Mouse (Mus musculus) forebrain, embryonic 10.5 days (tissue): Measurements from ENCODE around the gene Rps23. TPM values are rescaled to one million over a fixed set of nuclear protein-coding genes. Genes with fewer than 3 reads are reported as not detected.
A peak's percentile ranks its signal among the peaks of the same experiment; 100 is the strongest.
"Not testable (repeated sequence)": the region's sequence is repeated elsewhere in the genome, so short reads cannot be mapped to it uniquely, and the experiment has no call there.

ENCODE experiments used
- DNase-seq: peaks from one replicate; pipeline ENCODE4 v3.0.0-alpha.2; 2017; ENCODE audit warnings: low spot score; ENCODE audit errors: extremely low spot score
- H3K27ac ChIP-seq: fragments of 300-500 bp; sonication (generic); 2 replicates; pipeline ENCODE4 v1.5.1; 2016; ENCODE audit warnings: mild to moderate bottlenecking
- H3K27me3 ChIP-seq: fragments of 300-500 bp; sonication (generic); 2 replicates; pipeline ENCODE4 v1.6.1; 2016; ENCODE audit warnings: mild to moderate bottlenecking; ENCODE audit not compliant: poor library complexity, severe bottlenecking
- H3K36me3 ChIP-seq: fragments of 300-500 bp; sonication (generic); replicated peaks from 2 replicates; pipeline ENCODE4 v1.6.1; 2016; ENCODE audit warnings: mild to moderate bottlenecking, moderate library complexity
- H3K4me1 ChIP-seq: fragments of 300-500 bp; sonication (generic); 2 replicates; pipeline ENCODE4 v1.6.1; 2016
- H3K4me3 ChIP-seq: fragments of 300-500 bp; sonication (generic); 2 replicates; pipeline ENCODE4 v1.5.1; 2016; ENCODE audit warnings: mild to moderate bottlenecking, moderate library complexity
- H3K9me3 ChIP-seq: fragments of 300-500 bp; sonication (generic); 2 replicates; pipeline ENCODE4 v1.6.1; 2016; ENCODE audit warnings: mild to moderate bottlenecking, moderate library complexity
- WGBS: fragments of 180-500 bp; shearing (Covaris S2); methylation state at CpG from one replicate; pipeline ENCODE4 v1.1.7; 2016; 5-methylcytosine and 5-hydroxymethylcytosine counted together
- polyA plus RNA-seq: library from polyadenylated mRNA; unstranded; fragments of >200 nt; fragmentation: Nextera tagmentation; extraction: Ambion mirVana; gene quantifications from 2 replicates; pipeline ENCODE4 v1.2.1, GENCODE M21; 2016

The Rps23 gene
- polyA plus RNA-seq, 1 experiment from 2014 or later, result 212 TPM

DNA sequence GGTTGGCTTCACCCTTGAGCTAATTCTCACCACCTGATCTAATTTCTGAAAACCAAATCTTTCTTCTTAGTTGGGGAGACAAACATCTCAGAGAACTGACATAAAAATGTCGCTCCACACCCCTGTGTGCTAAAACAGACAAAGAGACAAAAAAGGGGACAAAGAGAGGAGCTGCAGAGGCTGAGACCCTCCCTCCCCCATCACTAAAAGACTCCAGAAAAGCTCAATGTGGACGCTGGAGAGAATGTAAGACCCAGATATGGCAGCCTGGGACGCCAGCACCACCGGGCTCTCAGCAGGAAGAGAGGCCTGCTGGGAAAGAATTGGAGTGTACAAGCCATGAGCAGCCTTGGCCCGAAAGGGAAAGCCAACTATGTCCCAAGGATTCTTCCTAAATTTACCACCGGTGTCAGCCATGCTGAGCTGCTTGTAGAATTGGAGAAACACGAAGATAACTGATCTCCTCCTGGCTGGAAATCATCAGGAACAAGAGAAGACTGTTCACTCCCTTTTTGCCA lies 9.0 kb upstream of the Rps23 start:
- Histone ChIP-seq H3K4me3 (no peak overlapping the region), H3K27ac (peak overlapping the region; percentile 80), H3K9me3 (no peaks in the 10 kb centered on the region), H3K36me3 (no peaks in the 10 kb centered on the region), H3K27me3 (no peaks in the 10 kb centered on the region), H3K4me1 (peaks cover 20% of the 10 kb centered on the region)
- DNase-seq, result no peak
- WGBS, result 56% methylated on average over 7 of the region's 7 CpGs

DNA sequence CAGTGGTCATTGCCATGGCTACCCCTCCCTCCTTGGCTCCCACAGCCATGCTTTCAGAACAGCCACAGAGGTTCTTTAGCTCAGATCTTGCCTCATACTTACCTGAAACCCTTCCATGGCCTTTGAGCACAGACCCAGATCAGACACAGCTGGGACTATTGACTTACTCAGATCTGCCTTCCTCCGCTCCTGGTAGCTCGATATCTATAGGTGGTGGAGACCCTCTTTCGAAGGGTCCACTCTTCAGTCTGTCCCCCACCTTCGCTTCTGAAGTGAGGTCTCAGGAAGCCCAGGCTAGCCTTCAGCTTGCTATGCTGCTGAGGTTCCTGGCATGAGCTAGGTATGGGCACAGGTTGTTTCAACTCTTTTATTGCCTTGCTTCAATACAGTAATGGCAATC lies 8.0 kb upstream of the Rps23 start:
- Histone ChIP-seq H3K4me3 (no peak overlapping the region), H3K27me3 (no peaks in the 10 kb centered on the region), H3K4me1 (peaks cover 20% of the 10 kb centered on the region), H3K36me3 (no peaks in the 10 kb centered on the region), H3K9me3 (no peaks in the 10 kb centered on the region), H3K27ac (no peak overlapping the region)
- WGBS, result 94% methylated on average over 4 of the region's 4 CpGs
- no peak for DNase-seq

DNA sequence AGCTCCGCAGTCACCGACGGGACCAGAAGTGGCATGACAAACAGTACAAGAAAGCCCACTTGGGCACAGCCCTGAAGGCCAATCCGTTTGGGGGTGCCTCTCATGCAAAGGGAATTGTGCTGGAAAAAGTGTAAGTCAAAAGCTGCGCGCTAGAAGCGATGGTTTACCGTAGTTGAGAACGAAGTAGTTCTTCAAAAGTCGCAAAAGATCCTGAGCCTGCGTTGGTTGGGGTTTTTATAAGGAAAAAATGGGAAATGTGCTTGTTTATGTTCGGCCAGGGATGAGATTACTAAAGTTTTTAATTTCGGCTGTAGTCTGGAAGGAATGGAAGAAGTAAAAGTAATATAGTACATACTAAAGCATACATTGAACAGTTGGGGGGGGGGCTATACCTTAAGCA lies 859 bp downstream of the Rps23 start:
- not testable (repeated sequence) for DNase-seq, H3K4me1 ChIP-seq, H3K27me3 ChIP-seq, H3K9me3 ChIP-seq
- Histone ChIP-seq H3K36me3 (peaks cover 44% of the 10 kb centered on the region), H3K27ac (peak overlapping the region; percentile 98), H3K4me3 (peak overlapping the region; percentile 91)
- WGBS, result under 1% methylated on average over 13 of the region's 13 CpGs

DNA sequence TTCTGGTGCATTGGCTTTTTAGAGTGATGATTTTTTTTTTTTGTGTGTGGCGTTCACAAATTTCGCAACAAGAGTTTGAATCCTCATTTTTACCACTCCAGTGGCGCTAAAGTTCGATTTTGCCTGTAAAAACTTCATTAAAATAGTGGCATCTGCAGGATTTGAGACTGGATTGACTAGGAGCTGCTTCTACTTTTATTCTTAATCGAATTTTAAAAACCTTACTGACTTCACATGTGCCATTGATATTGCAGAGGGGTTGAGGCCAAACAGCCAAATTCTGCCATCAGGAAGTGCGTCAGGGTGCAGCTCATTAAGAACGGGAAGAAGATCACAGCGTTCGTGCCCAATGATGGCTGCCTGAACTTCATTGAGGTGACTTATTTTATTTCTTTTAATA lies 1.3 kb downstream of the Rps23 start:
- Histone ChIP-seq H3K27ac (peak overlapping the region; percentile 98), H3K27me3 (no peaks in the 10 kb centered on the region), H3K9me3 (no peaks in the 10 kb centered on the region), H3K4me3 (peak overlapping the region; percentile 91), H3K36me3 (peaks cover 48% of the 10 kb centered on the region), H3K4me1 (peaks cover 7% of the 10 kb centered on the region; the same call in 1 of the 2 replicates)
- DNase-seq, result no peak
- 53% methylated on average over 9 of the region's 9 CpGs for WGBS

DNA sequence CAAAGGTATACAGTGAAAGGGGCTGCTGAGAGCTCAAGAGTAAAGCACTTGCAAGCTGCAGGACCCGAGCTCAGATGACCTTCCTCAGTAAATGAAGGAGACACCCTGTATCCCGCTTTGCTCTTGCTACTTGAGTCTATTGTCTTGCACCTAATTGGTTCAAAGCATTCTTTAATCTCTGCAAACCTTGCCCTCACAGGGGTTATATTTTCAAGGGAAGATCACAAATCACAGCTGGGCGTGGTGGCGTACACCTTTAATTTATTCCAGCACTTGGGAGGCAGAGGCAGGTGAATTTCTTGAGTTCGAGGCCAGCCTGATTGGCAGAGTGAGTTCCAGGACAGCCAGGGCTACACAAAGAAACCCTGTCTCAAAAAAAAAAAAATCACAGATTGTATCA lies 2.4 kb downstream of the Rps23 start:
- H3K27me3 ChIP-seq, result no peaks in the 10 kb centered on the region
- WGBS, result 90% methylated on average over 5 of the region's 5 CpGs
- no peak for DNase-seq
- no peak overlapping the region for H3K4me3 ChIP-seq
- peaks cover 52% of the 10 kb centered on the region for H3K36me3 ChIP-seq
- H3K4me1 ChIP-seq, result peaks cover 7% of the 10 kb centered on the region; the same call in 1 of the 2 replicates
- H3K9me3 ChIP-seq, result no peaks in the 10 kb centered on the region
- no peak overlapping the region for H3K27ac ChIP-seq

DNA sequence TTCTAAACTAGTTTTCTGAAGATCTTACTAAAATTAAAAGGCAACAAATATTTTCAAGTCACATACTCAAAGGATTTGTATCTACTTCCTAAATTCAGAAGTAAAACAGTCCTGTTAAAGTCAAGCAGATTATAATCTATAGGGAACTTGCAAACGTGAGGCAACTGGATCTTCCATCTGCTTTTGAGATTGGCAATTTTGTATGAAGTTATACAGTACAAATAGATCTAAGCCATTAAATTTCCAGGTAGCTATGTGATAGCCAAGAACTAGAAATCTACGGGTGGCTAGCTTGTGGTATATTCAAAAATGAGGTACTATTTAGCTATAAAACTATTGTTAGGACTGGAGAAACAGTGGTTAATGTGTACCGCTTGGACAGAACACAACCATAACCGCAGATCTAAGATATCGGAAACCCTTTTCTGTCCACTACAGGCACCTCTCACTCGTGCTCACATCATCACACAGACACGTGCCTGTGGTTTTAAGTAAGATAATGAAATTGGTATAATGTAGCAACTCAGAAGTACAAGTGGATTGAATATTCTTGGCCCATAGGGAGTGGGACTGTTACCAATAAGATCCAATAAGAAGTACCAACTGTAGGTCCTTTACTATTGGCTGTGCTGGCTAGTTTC lies 3.5 kb downstream of the Rps23 start:
- no peak overlapping the region for H3K4me3 ChIP-seq
- H3K27ac ChIP-seq, result no peak overlapping the region
- WGBS, result 84% methylated on average over 7 of the region's 7 CpGs
- H3K9me3 ChIP-seq, result no peaks in the 10 kb centered on the region
- no peak for DNase-seq
- H3K4me1 ChIP-seq, result peaks cover 7% of the 10 kb centered on the region; the same call in 1 of the 2 replicates
- no peaks in the 10 kb centered on the region for H3K27me3 ChIP-seq
- H3K36me3 ChIP-seq, result peaks cover 52% of the 10 kb centered on the region

DNA sequence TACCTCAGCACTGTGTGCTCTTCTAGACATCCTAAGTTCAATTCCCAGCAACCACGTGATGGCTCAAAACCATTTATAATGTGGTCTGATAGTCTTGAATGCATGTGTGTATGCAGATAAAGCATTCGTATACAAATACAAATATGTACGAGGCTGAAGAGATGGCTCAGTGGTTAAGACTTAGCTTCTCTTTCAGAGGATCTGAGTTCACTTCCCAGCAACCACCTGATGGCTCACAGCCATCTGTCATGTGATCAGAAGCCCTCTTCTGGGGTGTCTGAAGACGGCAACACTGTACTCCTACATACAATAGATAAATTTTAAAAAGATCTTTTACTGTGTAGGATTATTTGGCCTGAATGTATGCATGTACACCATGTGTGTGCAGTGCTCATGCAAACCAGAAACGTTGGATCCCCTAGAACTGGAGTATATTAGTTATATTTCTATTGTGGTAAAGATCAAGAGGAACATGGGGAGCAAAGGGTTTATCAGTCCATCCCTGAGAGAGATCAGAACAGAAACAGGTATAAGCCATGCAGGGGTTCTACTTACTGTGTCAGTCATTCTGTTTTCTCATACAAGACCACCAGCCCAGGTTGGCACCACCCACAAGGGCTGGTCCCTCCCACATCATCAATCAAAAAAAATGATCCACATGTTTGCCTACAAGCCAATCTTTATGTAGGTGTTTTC lies 4.3 kb downstream of the Rps23 start:
- peaks cover 52% of the 10 kb centered on the region for H3K36me3 ChIP-seq
- no peak for DNase-seq
- H3K27ac ChIP-seq, result no peak overlapping the region
- no peaks in the 10 kb centered on the region for H3K9me3 ChIP-seq
- 82% methylated on average over 5 of the region's 5 CpGs for WGBS
- H3K4me1 ChIP-seq, result peaks cover 7% of the 10 kb centered on the region; the same call in 1 of the 2 replicates
- H3K4me3 ChIP-seq, result no peak overlapping the region
- no peaks in the 10 kb centered on the region for H3K27me3 ChIP-seq

DNA sequence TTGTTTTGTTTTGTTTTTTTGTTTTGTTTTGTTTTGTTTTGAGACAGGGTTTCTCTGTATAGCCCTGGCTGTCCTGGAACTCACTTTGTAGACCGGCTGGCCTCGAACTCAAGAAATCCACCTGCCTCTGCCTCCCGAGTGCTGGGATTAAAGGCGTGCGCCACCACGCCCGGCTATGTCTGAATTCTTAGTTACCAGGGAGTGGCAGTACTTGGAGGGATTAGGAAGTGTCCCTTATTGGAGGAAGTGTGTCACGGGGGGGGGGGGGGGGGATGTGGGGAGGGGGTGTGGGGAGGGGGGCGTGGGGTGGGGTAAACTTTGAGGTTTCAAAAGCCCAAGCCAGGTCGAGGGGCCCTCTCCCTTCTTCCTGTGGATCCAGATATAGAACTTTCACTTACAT lies 5.5 kb downstream of the Rps23 start:
- DNase-seq, H3K4me3 ChIP-seq, H3K9me3 ChIP-seq, H3K27me3 ChIP-seq, H3K27ac ChIP-seq: not testable (repeated sequence)
- WGBS, result 95% methylated on average over 8 of the region's 10 CpGs
- H3K4me1 ChIP-seq, result peaks cover 12% of the 10 kb centered on the region
- peaks cover 52% of the 10 kb centered on the region for H3K36me3 ChIP-seq

DNA sequence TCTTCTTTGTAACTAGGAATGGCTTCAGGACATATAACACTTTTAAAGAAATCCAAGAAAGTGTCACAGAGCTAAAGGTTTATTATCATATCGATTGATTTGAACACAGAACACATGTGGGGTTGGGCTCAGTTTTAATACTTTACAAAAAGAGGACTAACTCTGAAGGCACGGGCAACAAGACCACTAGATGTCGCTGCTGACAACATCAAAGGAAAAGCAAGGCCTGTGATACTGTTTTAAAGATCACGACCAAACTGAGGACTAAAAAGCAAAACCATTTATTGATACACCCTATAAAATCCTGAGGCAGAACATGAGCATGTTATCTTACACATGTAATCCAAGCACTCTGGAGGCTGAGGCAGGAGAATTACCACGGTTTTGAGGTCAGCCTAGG lies 7.1 kb downstream of the Rps23 start:
- Histone ChIP-seq H3K9me3 (no peaks in the 10 kb centered on the region), H3K27ac (no peak overlapping the region), H3K4me1 (peaks cover 9% of the 10 kb centered on the region), H3K4me3 (no peak overlapping the region), H3K27me3 (no peaks in the 10 kb centered on the region), H3K36me3 (peaks cover 45% of the 10 kb centered on the region)
- peak; percentile 50 for DNase-seq
- 28% methylated on average over 5 of the region's 5 CpGs for WGBS

DNA sequence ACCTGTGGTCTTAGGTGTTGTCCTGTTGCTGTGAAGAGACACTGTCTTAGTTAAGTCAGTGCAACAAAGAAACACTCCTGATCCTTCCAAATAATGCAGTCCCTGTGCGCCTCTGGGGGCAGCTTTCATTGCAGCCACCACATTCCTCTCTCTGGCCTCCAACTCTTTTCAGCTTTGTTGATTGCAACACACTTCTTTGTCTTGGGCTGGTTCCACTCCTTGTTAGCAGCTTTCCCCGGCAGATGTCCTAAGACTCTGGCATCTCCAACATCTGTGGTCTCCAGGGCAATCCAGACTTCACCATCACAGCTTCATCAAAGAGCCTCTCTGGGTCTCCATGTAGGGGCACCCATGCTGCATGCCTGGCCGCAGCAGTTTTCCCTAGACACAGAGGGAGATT lies 10.5 kb downstream of the Rps23 start:
- Histone ChIP-seq H3K36me3 (peaks cover 11% of the 10 kb centered on the region), H3K27ac (0 out of 2 replicates have a peak overlapping the region, but pooled peaks have one; percentile 40), H3K9me3 (no peaks in the 10 kb centered on the region), H3K27me3 (no peaks in the 10 kb centered on the region), H3K4me1 (peaks cover 7% of the 10 kb centered on the region), H3K4me3 (no peak overlapping the region)
- 57% methylated on average over 3 of the region's 3 CpGs for WGBS
- no peak for DNase-seq

DNA sequence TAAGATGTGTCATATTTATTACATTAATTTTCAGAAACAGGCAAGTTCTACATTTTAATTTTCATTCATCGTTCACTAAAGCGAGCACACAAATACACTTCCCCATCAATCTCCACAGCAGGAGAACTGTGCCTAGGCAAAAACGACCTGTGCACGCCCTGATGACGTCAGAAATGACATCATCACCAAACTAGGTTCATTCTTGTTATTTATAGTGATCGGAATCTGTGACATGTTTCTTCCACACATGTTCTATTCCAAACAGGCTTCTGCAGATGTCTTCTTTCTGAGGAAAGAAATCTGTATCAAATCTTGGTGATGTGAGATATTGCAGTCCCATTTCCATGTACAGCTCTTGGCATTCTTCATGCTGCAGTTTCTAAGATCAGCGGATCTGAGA lies 13.1 kb downstream of the Rps23 start:
- no peak overlapping the region for H3K4me3 ChIP-seq
- no peaks in the 10 kb centered on the region for H3K9me3 ChIP-seq
- no peaks in the 10 kb centered on the region for H3K36me3 ChIP-seq
- H3K27ac ChIP-seq, result no peak overlapping the region
- H3K4me1 ChIP-seq, result peaks cover 7% of the 10 kb centered on the region
- DNase-seq, result no peak
- H3K27me3 ChIP-seq, result no peaks in the 10 kb centered on the region
- WGBS, result 92% methylated on average over 7 of the region's 7 CpGs

DNA sequence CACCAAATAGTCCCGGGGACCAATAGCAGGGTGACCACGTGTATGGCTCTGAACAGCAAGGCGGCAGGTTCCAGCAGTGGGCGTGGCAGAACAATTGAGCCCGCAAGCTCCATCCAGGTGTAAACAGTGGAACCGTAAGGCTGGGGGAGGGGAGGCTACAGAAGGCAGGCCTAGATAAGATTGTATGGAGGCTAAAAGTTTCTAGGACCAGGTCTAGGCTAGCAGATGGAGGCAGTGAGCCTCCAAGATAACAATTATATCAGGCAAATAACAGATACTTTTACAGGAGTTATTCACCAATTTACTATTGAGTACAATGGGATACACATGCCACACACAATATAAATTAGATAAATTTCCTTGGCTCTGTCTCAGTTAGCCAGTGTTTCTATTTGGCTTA lies 16.4 kb downstream of the Rps23 start:
- Histone ChIP-seq H3K27ac (no peak overlapping the region), H3K4me1 (no peaks in the 10 kb centered on the region), H3K9me3 (no peaks in the 10 kb centered on the region), H3K4me3 (no peak overlapping the region), H3K36me3 (no peaks in the 10 kb centered on the region), H3K27me3 (no peaks in the 10 kb centered on the region)
- WGBS, result 55% methylated on average over 6 of the region's 6 CpGs
- no peak for DNase-seq

DNA sequence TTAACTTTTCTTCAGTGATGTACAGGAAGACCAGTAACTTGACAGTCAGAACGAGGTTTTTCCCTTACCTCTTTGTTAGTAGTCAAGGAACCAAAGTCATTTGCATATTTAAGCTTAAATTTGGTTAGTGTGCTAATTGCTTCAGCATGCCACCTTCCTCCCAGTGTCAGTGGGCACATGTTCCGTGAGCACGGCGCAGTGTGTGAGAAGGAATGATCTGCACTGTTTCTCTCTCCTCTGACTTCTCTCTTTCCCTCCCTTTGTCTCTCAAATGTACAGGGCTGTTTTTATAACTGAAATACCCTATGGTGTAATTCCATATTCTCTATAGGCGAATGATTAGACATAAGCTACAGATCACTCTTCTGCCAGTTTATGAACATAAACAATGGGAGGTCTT lies 16.8 kb downstream of the Rps23 start:
- WGBS, result 86% methylated on average over 5 of the region's 5 CpGs

More for the DNA sequence above, 16.8 kb downstream of the Rps23 start:
- no peaks in the 10 kb centered on the region for H3K9me3 ChIP-seq
- no peaks in the 10 kb centered on the region for H3K27me3 ChIP-seq
- H3K27ac ChIP-seq, result no peak overlapping the region
- H3K4me1 ChIP-seq, result no peaks in the 10 kb centered on the region
- H3K36me3 ChIP-seq, result no peaks in the 10 kb centered on the region
- H3K4me3 ChIP-seq, result no peak overlapping the region
- no peak for DNase-seq
